Mouse (Mus musculus) splenic B cell, adult 2 months (primary cell): ENCODE data around the gene Cbx5.

Source experiments
- DNase-seq: peaks from one replicate; pipeline ENCODE4 v3.0.0-alpha.2; 2011; ENCODE audit warnings: low read depth, low spot score
- H3K27me3 ChIP-seq: 2 replicates; pipeline ENCODE4 v1.6.1; 2012; ENCODE audit warnings: mild to moderate bottlenecking, low read length, moderate library complexity, mixed read lengths; ENCODE audit not compliant: control insufficient read depth, poor library complexity, insufficient read depth, severe bottlenecking
- H3K36me3 ChIP-seq: 2 replicates; pipeline ENCODE4 v1.6.1; 2012; ENCODE audit warnings: mild to moderate bottlenecking, low read length, moderate library complexity, mixed read lengths; ENCODE audit not compliant: control insufficient read depth, poor library complexity, insufficient read depth, severe bottlenecking

Cbx5 gene

GRCm38 (mm10) chr15:103205156-103205555 lies 34.5 kb downstream of the Cbx5 start:
- peak; percentile 52 for DNase-seq
- H3K36me3 ChIP-seq, result peaks cover 7% of the 10 kb centered on the region
- no peaks in the 10 kb centered on the region for H3K27me3 ChIP-seq

- no peaks in the 10 kb centered on the region for H3K27me3 ChIP-seq
- peaks cover 11% of the 10 kb centered on the region for H3K36me3 ChIP-seq
- no peak for DNase-seq
Measured at GRCm38 (mm10) chr15:103202088-103202793, 37.4 kb downstream of the Cbx5 start.

- Histone ChIP-seq H3K27me3 (no peaks in the 10 kb centered on the region), H3K36me3 (peaks cover 5% of the 10 kb centered on the region)
- no peak for DNase-seq
Measured at GRCm38 (mm10) chr15:103197785-103198184, 41.8 kb downstream of the Cbx5 start.

GRCm38 (mm10) chr15:103196835-103197234 lies 42.8 kb downstream of the Cbx5 start:
- H3K27me3 ChIP-seq, result no peaks in the 10 kb centered on the region
- H3K36me3 ChIP-seq, result peaks cover 5% of the 10 kb centered on the region; the same call in 1 of the 2 replicates
- no peak for DNase-seq

GRCm38 (mm10) chr15:103193606-103194005 lies 46.0 kb downstream of the Cbx5 start:
- Histone ChIP-seq H3K27me3 (no peaks in the 10 kb centered on the region), H3K36me3 (no peaks in the 10 kb centered on the region; the same call in 1 of the 2 replicates)

GRCm38 (mm10) chr15:103190531-103191462 lies 48.8 kb downstream of the Cbx5 start:
- Histone ChIP-seq H3K27me3 (no peaks in the 10 kb centered on the region), H3K36me3 (no peaks in the 10 kb centered on the region)
- peak; percentile 61 for DNase-seq

More at GRCm38 (mm10) chr15:103193606-103194005, 46.0 kb downstream of the Cbx5 start:
- no peak for DNase-seq

GRCm38 (mm10) chr15:103190083-103190482 lies 49.5 kb downstream of the Cbx5 start:
- H3K27me3 ChIP-seq, result no peaks in the 10 kb centered on the region

GRCm38 (mm10) chr15:103187803-103188202 lies 51.8 kb downstream of the Cbx5 start:
- no peak for DNase-seq
- Histone ChIP-seq H3K27me3 (no peaks in the 10 kb centered on the region), H3K36me3 (no peaks in the 10 kb centered on the region)

More at GRCm38 (mm10) chr15:103190083-103190482, 49.5 kb downstream of the Cbx5 start:
- DNase-seq, result no peak
- H3K36me3 ChIP-seq, result no peaks in the 10 kb centered on the region

- Histone ChIP-seq H3K36me3 (no peaks in the 10 kb centered on the region), H3K27me3 (no peaks in the 10 kb centered on the region)
- peak; percentile 55 for DNase-seq
Measured at GRCm38 (mm10) chr15:103185462-103186198, 54.0 kb downstream of the Cbx5 start.

- peak; percentile 49 for DNase-seq
- Histone ChIP-seq H3K27me3 (no peaks in the 10 kb centered on the region), H3K36me3 (no peaks in the 10 kb centered on the region)
Measured at GRCm38 (mm10) chr15:103183651-103184610, 55.7 kb downstream of the Cbx5 start.

- Histone ChIP-seq H3K27me3 (no peaks in the 10 kb centered on the region), H3K36me3 (no peaks in the 10 kb centered on the region)
- DNase-seq, result peak; percentile 74
Measured at GRCm38 (mm10) chr15:103183135-103183534, 56.5 kb downstream of the Cbx5 start.

GRCm38 (mm10) chr15:103182166-103182790 lies 57.3 kb downstream of the Cbx5 start:
- Histone ChIP-seq H3K27me3 (no peaks in the 10 kb centered on the region), H3K36me3 (no peaks in the 10 kb centered on the region)
- DNase-seq, result peak; percentile 92

- no peak for DNase-seq
- Histone ChIP-seq H3K36me3 (no peaks in the 10 kb centered on the region), H3K27me3 (no peaks in the 10 kb centered on the region)
Measured at GRCm38 (mm10) chr15:103180406-103180805, 59.2 kb downstream of the Cbx5 start.
